Mouse (Mus musculus) spleen, adult 2 months (tissue): ENCODE data around the gene Ecsit. TPM values are rescaled to one million over a fixed set of nuclear protein-coding genes. Genes with fewer than 3 reads are reported as not detected.

Experiments used
- DNase-seq, 2 experiments: peaks; one replicate each; pipeline versions ENCODE4 v3.0.0 to v3.0.0-alpha.2; 2012 to 2021; ENCODE audit warnings: low spot score in 2 of 2, low read depth in 1 of 2
- H3K27ac ChIP-seq: fragments of 200-500 bp; 2 replicates; pipeline ENCODE4 v1.5.1; 2012; ENCODE audit warnings: low read length, inconsistent platforms; ENCODE audit not compliant: insufficient read depth
- H3K27me3 ChIP-seq: fragments of 200-500 bp; 2 replicates; pipeline ENCODE4 v1.6.1; 2012; ENCODE audit warnings: mild to moderate bottlenecking, moderate library complexity, low read length, inconsistent platforms; ENCODE audit not compliant: control insufficient read depth, insufficient read depth
- H3K36me3 ChIP-seq: fragments of 200-500 bp; 2 replicates; pipeline ENCODE4 v1.6.1; 2012; ENCODE audit warnings: mild to moderate bottlenecking, low read length, inconsistent platforms; ENCODE audit not compliant: control insufficient read depth, insufficient read depth
- H3K4me1 ChIP-seq: fragments of 200-500 bp; 2 replicates; pipeline ENCODE4 v1.6.1; 2011; ENCODE audit warnings: inconsistent platforms; ENCODE audit not compliant: control insufficient read depth, insufficient read depth, insufficient read length
- H3K4me3 ChIP-seq: fragments of 200-500 bp; 2 replicates; pipeline ENCODE4 v1.5.1; 2011; ENCODE audit warnings: mild to moderate bottlenecking, inconsistent platforms; ENCODE audit not compliant: insufficient read depth, insufficient read length; ENCODE audit errors: extremely low read depth
- CTCF ChIP-seq: fragments of 200-500 bp; IDR thresholded peaks from 2 replicates; pipeline ENCODE4 v1.5.1; 2011; ENCODE audit warnings: mild to moderate bottlenecking, inconsistent platforms; ENCODE audit not compliant: insufficient read depth, insufficient read length, insufficient replicate concordance; ENCODE audit errors: extremely low read depth
- POLR2A ChIP-seq: fragments of 200-500 bp; IDR thresholded peaks from 2 replicates; pipeline ENCODE4 v1.6.1; 2011; ENCODE audit warnings: low read depth, low read length, inconsistent platforms
- whole genome bisulfite sequencing: fragments of 180-500 bp; shearing (Covaris S2); methylation state at CpG from one replicate; pipeline ENCODE4 v1.1.7; 2018; 5-methylcytosine and 5-hydroxymethylcytosine counted together
- polyA plus RNA-seq: library from polyadenylated mRNA; depleted of rRNA; stranded (reverse); fragments of >200 nt; gene quantifications from 2 replicates; pipeline ENCODE4 v1.2.3, GENCODE M21; 2012; rRNA removed

The Ecsit gene
- polyA plus RNA-seq: 21.8 and 30.1 TPM in 2 replicates

DNA sequence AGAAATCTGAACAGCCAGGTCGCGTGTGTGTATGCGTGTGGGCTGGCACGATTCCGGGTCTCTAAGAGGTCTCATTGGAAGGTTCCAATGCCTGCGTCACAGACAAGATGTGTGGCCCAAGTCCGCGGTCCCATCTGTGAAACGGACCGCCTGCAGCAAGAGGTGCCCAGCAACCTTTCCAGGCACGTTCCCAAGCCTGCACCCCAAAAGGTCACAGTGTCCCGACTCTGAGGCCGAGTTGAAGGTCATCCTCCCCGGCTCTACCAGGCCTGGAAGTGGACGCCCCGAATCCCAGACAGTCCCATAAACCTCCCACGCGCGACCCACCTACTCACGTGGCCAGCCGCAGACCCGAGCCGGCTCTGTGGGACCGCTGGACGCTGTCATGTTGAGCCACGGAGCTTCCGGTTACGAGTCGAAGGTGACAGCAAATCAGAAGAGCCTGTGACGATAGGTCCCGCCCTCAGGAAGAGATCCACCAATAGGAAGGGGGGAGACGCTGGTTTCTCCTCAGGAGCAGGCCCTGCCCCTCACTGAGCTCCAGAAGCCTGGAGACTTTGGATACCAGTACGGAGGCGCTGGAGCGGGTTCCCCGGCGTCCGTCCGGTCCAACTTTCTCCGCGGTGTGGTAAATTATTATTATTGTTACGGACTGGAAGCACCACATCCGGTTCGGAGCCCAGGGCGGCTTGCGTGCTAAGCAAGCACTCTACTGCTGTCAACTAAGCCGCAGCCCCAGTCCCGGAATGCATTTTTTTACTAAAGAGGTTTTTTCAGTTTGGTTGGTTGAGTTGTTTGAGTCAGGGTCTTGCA, at the start of gene Ecsit:
TSS of gene Ecsit (minus strand) at position 417 of the 813 bp plus-strand sequence.
- Histone ChIP-seq H3K27ac (peak within 1 kb of the TSS; percentile 71), H3K4me3 (peak within 1 kb of the TSS; percentile 90), H3K36me3 (no peaks in the 10 kb centered on the region), H3K27me3 (no peaks in the 10 kb centered on the region), H3K4me1 (peaks cover 4% of the 10 kb centered on the region; the same call in 1 of the 2 replicates)
- WGBS: under 1% methylated on average over 48 of the region's 48 CpGs
- TF ChIP-seq CTCF: no peak
- TF ChIP-seq POLR2A: peak; percentile 37; the same call in 1 of the 2 replicates
- peak; percentile 87 to 90 for DNase-seq

- Histone ChIP-seq H3K4me3 (no peak overlapping the region), H3K36me3 (no peaks in the 10 kb centered on the region), H3K27ac (peak overlapping the region; percentile 77), H3K4me1 (peaks cover 26% of the 10 kb centered on the region; the same call in 1 of the 2 replicates), H3K27me3 (no peaks in the 10 kb centered on the region)
- no peak for TF ChIP-seq POLR2A
- TF ChIP-seq CTCF: no peak
- WGBS: 78% methylated on average over 7 of the region's 7 CpGs
- DNase-seq: no peak
Measured at GRCm38 (mm10) chr9:22134246-22134890, 49.1 kb upstream of the Ecsit start.

DNA sequence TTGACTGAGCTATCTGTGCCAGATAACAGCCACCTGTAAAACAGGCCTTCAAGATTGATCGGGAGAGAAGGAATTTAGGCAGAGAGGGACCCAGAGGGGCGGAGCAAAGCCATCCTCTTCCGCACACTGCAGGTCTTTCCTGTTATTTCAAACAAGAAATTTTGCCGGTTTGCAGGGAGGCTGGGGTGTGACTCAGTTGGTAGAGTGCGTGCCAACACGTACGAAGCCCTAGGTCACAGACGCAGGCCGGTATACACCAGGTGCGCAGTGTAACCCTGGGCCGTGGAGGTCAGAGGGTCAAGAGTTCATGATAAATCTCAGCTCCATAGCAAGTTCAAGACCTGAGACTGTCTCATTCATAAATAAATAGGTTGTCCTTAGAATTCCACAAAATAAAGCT, 47.0 kb upstream of the Ecsit start:
- 70% methylated on average over 11 of the region's 11 CpGs for WGBS
- H3K27ac ChIP-seq: peak overlapping the region; percentile 85

DNA sequence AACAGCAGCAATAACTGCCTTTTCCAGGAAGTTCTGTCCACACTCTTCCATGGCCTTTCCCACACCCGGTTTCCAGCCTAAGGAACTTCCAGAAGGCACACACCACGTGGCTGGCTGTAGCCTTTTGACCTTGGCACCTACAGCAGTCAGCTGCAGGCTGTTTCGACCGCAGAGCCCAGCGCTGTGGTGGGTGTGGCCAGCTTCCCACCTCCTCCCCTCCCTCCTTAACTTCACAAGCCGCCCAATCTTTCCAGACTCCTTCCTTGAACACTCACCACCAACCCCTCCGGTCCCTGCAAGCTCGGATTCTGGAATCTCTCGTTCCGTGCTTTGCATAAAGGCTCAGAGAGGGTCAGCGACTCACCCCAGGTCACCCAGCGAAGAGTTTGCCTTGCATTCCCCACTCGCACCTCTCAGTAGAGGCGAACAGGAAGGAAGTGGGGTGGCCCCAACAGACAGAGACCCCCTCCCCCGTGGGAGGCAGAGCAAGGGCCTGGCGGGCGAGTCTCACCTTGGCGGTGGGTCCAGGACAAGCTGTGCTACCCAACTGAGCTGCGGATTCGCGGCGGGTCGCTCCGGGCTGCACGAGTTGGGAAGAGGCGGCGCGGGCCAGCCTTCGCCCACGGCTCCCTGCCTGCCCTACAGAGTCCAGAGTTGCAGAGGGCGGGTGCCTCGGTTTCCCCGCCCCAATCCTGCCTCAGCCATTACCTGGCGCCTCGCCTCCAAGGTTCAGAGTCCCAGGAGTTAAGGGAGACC, 46.2 kb upstream of the Ecsit start:
- peak in 1 of 2 experiments; percentile 79 for DNase-seq
- no peaks in the 10 kb centered on the region for H3K27me3 ChIP-seq
- TF ChIP-seq POLR2A (peak; percentile 37; the same call in 1 of the 2 replicates), CTCF (no peak)
- peak overlapping the region; percentile 68 for H3K4me3 ChIP-seq
- peaks cover 26% of the 10 kb centered on the region; the same call in 1 of the 2 replicates for H3K4me1 ChIP-seq
- WGBS: 2% methylated on average over 35 of the region's 35 CpGs
- peak overlapping the region; percentile 85 for H3K27ac ChIP-seq
- peaks cover 14% of the 10 kb centered on the region for H3K36me3 ChIP-seq

More for the DNA sequence above, 47.0 kb upstream of the Ecsit start:
- Histone ChIP-seq H3K36me3 (peaks cover 9% of the 10 kb centered on the region), H3K4me3 (peak overlapping the region; percentile 68; the same call in 1 of the 2 replicates), H3K4me1 (peaks cover 26% of the 10 kb centered on the region; the same call in 1 of the 2 replicates), H3K27me3 (no peaks in the 10 kb centered on the region)
- DNase-seq: no peak
- no peak for TF ChIP-seq CTCF
- TF ChIP-seq POLR2A: no peak

GRCm38 (mm10) chr9:22125246-22126027, 40.2 kb upstream of the Ecsit start:
- DNase-seq: peak in 1 of 2 experiments; percentile 52

More at GRCm38 (mm10) chr9:22125246-22126027, 40.2 kb upstream of the Ecsit start:
- Histone ChIP-seq H3K36me3 (peaks cover 14% of the 10 kb centered on the region), H3K4me1 (peaks cover 31% of the 10 kb centered on the region; the same call in 1 of the 2 replicates), H3K27me3 (no peaks in the 10 kb centered on the region), H3K4me3 (no peak overlapping the region), H3K27ac (peak overlapping the region; percentile 93)
- TF ChIP-seq CTCF (no peak), POLR2A (no peak; the same call in 1 of the 2 replicates)
- WGBS: 69% methylated on average over 15 of the region's 15 CpGs
